Mouse (Mus musculus): ENCODE measurements around the gene C4b. TPM values are rescaled to one million over a fixed set of nuclear protein-coding genes. Genes with fewer than 3 reads are reported as not detected.
"Not testable (repeated sequence)": the region's sequence is repeated elsewhere in the genome, so short reads cannot be mapped to it uniquely, and the experiment has no call there.

C4b gene
- polyA plus RNA-seq, 1 experiment from 2014 or later: 26.6 TPM

DNA sequence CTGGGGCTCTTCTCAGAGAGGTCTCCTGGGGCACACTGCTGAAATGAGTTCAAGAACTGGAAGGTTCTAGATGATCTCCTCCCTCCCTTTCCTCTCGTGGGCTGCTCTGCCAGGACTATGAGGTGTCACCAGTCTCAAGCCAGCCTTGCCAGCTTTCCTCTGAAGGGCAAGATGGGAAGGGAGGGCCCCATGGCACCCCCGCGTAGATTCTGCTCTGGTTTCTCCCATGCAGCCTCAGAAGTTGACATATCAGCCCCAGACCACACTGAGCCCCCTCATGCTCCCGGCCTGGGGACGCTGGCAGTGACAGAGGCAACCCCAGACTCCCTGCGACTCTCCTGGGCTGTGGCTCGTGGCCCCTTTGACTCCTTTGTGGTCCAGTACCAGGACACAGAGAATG lies 28.2 kb downstream of the C4b start:
- ATAC-seq (ENCODE audit: low read depth); H3K9ac ChIP-seq (ENCODE audit: low read depth, low read length): not testable (repeated sequence)
- 66% methylated on average over 6 of the region's 7 CpGs for WGBS (ENCODE audit: insufficient replicate concordance)

DNA sequence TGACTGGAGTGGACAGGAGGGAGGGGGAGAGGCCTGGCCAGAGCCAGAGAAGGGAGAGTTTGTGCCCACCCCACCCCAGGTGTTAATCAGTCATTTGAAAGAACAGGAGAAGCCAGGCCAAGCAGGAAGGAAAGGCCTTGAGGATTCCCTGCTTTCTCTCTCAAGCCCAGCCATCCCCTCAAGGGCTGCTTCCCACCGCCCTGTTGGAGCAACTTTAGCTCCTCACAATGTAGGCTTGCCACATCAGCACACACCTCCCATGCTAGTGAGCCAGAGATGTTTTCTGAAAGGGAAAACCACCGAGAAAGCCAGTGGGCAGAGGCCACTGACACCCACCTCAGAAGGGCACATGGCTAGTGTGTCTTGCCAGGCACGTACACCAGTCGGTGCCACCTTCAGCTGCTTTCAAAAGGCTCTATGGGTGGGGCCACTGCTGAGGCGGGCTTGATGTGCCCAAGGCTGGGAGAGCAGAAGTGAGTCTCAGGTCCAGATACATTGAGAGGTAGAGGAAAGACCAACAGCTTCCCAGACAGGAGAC lies 28.7 kb downstream of the C4b start:
- H3K4me3 ChIP-seq (ENCODE audit: low read depth, low read length); H3K4me1 ChIP-seq (ENCODE audit: control insufficient read depth, low read depth, low read length); H3K4me2 ChIP-seq (ENCODE audit: low read depth, low read length); H3K27me3 ChIP-seq (ENCODE audit: control insufficient read depth, insufficient read depth, low read depth, low read length); H3K9ac ChIP-seq (ENCODE audit: low read depth, low read length); H3K9me3 ChIP-seq (replicated peaks; ENCODE audit: control insufficient read depth, low read length); H3K36me3 ChIP-seq (ENCODE audit: control insufficient read depth, insufficient read depth); ATAC-seq (ENCODE audit: low read depth); H3K27ac ChIP-seq (ENCODE audit: low read length): not testable (repeated sequence)
- WGBS (ENCODE audit: insufficient replicate concordance): 63% methylated on average over 5 of the region's 5 CpGs

More for the DNA sequence above, 28.2 kb downstream of the C4b start:
- not testable (repeated sequence) for H3K4me3 ChIP-seq (ENCODE audit: low read depth, low read length); H3K27ac ChIP-seq (ENCODE audit: low read length); H3K36me3 ChIP-seq (ENCODE audit: control insufficient read depth, insufficient read depth); H3K27me3 ChIP-seq (ENCODE audit: control insufficient read depth, insufficient read depth, low read depth, low read length); H3K9me3 ChIP-seq (replicated peaks; ENCODE audit: control insufficient read depth, low read length); H3K4me1 ChIP-seq (ENCODE audit: control insufficient read depth, low read depth, low read length); H3K4me2 ChIP-seq (ENCODE audit: low read depth, low read length)

- WGBS (ENCODE audit: insufficient replicate concordance): 41% methylated on average over 9 of the region's 9 CpGs
- not testable (repeated sequence) for H3K27me3 ChIP-seq (ENCODE audit: control insufficient read depth, insufficient read depth, low read depth, low read length); H3K4me1 ChIP-seq (ENCODE audit: control insufficient read depth, low read depth, low read length); H3K4me3 ChIP-seq (ENCODE audit: low read depth, low read length); H3K4me2 ChIP-seq (ENCODE audit: low read depth, low read length); H3K9me3 ChIP-seq (replicated peaks; ENCODE audit: control insufficient read depth, low read length); H3K27ac ChIP-seq (ENCODE audit: low read length); H3K36me3 ChIP-seq (ENCODE audit: control insufficient read depth, insufficient read depth); H3K9ac ChIP-seq (ENCODE audit: low read depth, low read length); ATAC-seq (ENCODE audit: low read depth)
These were observed 29.3 kb downstream of the C4b start for GRCm38 (mm10) chr17:34714181-34714907.

DNA sequence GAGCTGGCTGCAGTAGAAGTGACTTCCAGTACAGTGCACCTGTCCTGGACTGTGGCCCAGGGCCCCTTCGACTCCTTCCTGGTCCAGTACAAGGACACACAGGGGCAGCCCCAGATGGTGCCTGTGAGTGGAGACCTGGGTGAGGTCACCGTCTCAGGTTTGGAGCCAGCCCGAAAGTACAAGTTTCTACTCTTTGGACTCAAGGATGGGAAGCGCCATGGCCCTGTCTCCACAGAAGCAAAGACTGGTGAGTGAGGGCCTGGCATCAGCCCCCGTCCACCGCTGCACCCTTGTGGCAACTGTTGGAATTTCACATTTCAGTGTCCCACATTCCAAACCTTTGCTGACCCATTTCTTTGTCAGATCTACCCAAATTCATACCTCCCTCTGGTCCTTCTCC lies 30.7 kb downstream of the C4b start:
- no peak overlapping the region for H3K4me2 ChIP-seq (ENCODE audit: low read depth, low read length)
- no peaks in the 10 kb centered on the region for H3K27me3 ChIP-seq (ENCODE audit: control insufficient read depth, insufficient read depth, low read depth, low read length)
- no peaks in the 10 kb centered on the region for H3K9me3 ChIP-seq (replicated peaks; ENCODE audit: control insufficient read depth, low read length)
- no peaks in the 10 kb centered on the region for H3K36me3 ChIP-seq (ENCODE audit: control insufficient read depth, insufficient read depth)
- no peaks in the 10 kb centered on the region for H3K4me1 ChIP-seq (ENCODE audit: control insufficient read depth, low read depth, low read length)
- ATAC-seq (ENCODE audit: low read depth): no peak
- no peak overlapping the region for H3K9ac ChIP-seq (ENCODE audit: low read depth, low read length)
- H3K27ac ChIP-seq (ENCODE audit: low read length): no peak overlapping the region
- H3K4me3 ChIP-seq (ENCODE audit: low read depth, low read length): no peak overlapping the region
- WGBS (ENCODE audit: insufficient replicate concordance): 35% methylated on average over 6 of the region's 6 CpGs

DNA sequence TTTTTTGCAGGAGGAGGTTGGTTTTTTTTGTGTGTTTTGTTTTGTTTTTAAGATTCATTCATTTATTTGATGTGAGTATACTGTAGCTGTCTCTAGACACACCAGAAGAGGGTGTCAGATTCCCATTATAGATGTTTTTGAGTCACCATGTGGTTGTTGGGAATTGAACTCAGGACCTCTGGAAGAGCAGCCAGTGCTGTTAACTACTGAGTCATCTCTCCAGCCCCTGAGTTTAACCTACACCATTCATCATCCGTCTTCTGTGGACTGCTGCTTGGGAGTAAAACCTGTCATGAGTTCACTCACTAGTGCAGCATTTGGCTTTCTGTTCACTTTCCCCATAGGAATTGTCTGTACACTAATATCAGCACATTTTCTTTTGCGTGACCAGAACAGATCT lies 37.2 kb downstream of the C4b start:
- not testable (repeated sequence) for H3K9me3 ChIP-seq (replicated peaks; ENCODE audit: control insufficient read depth, low read length); H3K4me3 ChIP-seq (ENCODE audit: low read depth, low read length); H3K36me3 ChIP-seq (ENCODE audit: control insufficient read depth, insufficient read depth); ATAC-seq (ENCODE audit: low read depth); H3K4me1 ChIP-seq (ENCODE audit: control insufficient read depth, low read depth, low read length); H3K4me2 ChIP-seq (ENCODE audit: low read depth, low read length); H3K9ac ChIP-seq (ENCODE audit: low read depth, low read length); H3K27me3 ChIP-seq (ENCODE audit: control insufficient read depth, insufficient read depth, low read depth, low read length); H3K27ac ChIP-seq (ENCODE audit: low read length)
- 51% methylated on average over 2 of the region's 2 CpGs for WGBS (ENCODE audit: insufficient replicate concordance)

GRCm38 (mm10) chr17:34700671-34701071 lies 43.0 kb downstream of the C4b start:
- 23% methylated on average over 2 of the region's 2 CpGs for WGBS (ENCODE audit: insufficient replicate concordance)
- H3K9ac ChIP-seq (ENCODE audit: low read depth, low read length): no peak overlapping the region

GRCm38 (mm10) chr17:34699575-34700408 lies 43.9 kb downstream of the C4b start:
- H3K4me3 ChIP-seq (ENCODE audit: low read depth, low read length): no peak overlapping the region
- no peak overlapping the region for H3K4me2 ChIP-seq (ENCODE audit: low read depth, low read length)
- 60% methylated on average over 14 of the region's 14 CpGs for WGBS (ENCODE audit: insufficient replicate concordance)
- ATAC-seq (ENCODE audit: low read depth): no peak
- H3K4me1 ChIP-seq (ENCODE audit: control insufficient read depth, low read depth, low read length): no peaks in the 10 kb centered on the region
- H3K9me3 ChIP-seq (replicated peaks; ENCODE audit: control insufficient read depth, low read length): no peaks in the 10 kb centered on the region
- no peak overlapping the region for H3K27ac ChIP-seq (ENCODE audit: low read length)
- no peak overlapping the region for H3K9ac ChIP-seq (ENCODE audit: low read depth, low read length)
- no peaks in the 10 kb centered on the region for H3K27me3 ChIP-seq (ENCODE audit: control insufficient read depth, insufficient read depth, low read depth, low read length)
- H3K36me3 ChIP-seq (ENCODE audit: control insufficient read depth, insufficient read depth): no peaks in the 10 kb centered on the region

More at GRCm38 (mm10) chr17:34700671-34701071, 43.0 kb downstream of the C4b start:
- no peak overlapping the region for H3K4me2 ChIP-seq (ENCODE audit: low read depth, low read length)
- no peak overlapping the region for H3K4me3 ChIP-seq (ENCODE audit: low read depth, low read length)
- no peak for ATAC-seq (ENCODE audit: low read depth)
- no peaks in the 10 kb centered on the region for H3K9me3 ChIP-seq (replicated peaks; ENCODE audit: control insufficient read depth, low read length)
- no peaks in the 10 kb centered on the region for H3K4me1 ChIP-seq (ENCODE audit: control insufficient read depth, low read depth, low read length)
- H3K36me3 ChIP-seq (ENCODE audit: control insufficient read depth, insufficient read depth): no peaks in the 10 kb centered on the region
- no peak overlapping the region for H3K27ac ChIP-seq (ENCODE audit: low read length)
- H3K27me3 ChIP-seq (ENCODE audit: control insufficient read depth, insufficient read depth, low read depth, low read length): no peaks in the 10 kb centered on the region

DNA sequence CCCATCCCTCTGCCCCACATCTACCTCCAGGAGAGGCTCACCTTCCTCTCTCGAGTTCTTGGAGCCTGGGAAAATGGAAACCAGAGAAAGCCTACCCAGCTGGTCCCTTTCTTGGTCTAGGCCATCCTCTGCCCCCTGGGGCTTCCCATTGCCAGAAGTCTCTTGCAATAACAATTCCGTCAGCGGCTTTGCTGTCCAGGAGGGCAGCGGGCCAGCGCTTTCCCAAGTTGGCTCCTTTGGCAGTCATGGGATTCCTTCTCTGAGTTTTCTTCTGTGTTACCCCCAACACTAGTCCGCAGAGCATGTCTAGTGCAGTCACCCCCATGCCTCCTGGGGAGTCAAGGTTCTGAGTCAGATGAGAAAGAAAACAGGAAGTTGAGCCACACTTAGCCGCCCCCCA lies 50.8 kb downstream of the C4b start:
- no peaks in the 10 kb centered on the region for H3K4me1 ChIP-seq (ENCODE audit: control insufficient read depth, low read depth, low read length)

GRCm38 (mm10) chr17:34690458-34690857 lies 53.2 kb downstream of the C4b start:
- Histone ChIP-seq H3K27ac (ENCODE audit: low read length) (no peak overlapping the region), H3K4me2 (ENCODE audit: low read depth, low read length) (no peak overlapping the region), H3K9ac (ENCODE audit: low read depth, low read length) (no peak overlapping the region), H3K4me3 (ENCODE audit: low read depth, low read length) (no peak overlapping the region), H3K9me3 (replicated peaks; ENCODE audit: control insufficient read depth, low read length) (no peaks in the 10 kb centered on the region), H3K36me3 (ENCODE audit: control insufficient read depth, insufficient read depth) (no peaks in the 10 kb centered on the region), H3K27me3 (ENCODE audit: control insufficient read depth, insufficient read depth, low read depth, low read length) (no peaks in the 10 kb centered on the region), H3K4me1 (ENCODE audit: control insufficient read depth, low read depth, low read length) (no peaks in the 10 kb centered on the region)
- WGBS (ENCODE audit: insufficient replicate concordance): 44% methylated on average over 4 of the region's 4 CpGs
- ATAC-seq (ENCODE audit: low read depth): no peak

More for the DNA sequence above, 50.8 kb downstream of the C4b start:
- no peaks in the 10 kb centered on the region for H3K36me3 ChIP-seq (ENCODE audit: control insufficient read depth, insufficient read depth)
- no peak overlapping the region for H3K4me2 ChIP-seq (ENCODE audit: low read depth, low read length)
- H3K27ac ChIP-seq (ENCODE audit: low read length): no peak overlapping the region
- H3K4me3 ChIP-seq (ENCODE audit: low read depth, low read length): no peak overlapping the region
- H3K27me3 ChIP-seq (ENCODE audit: control insufficient read depth, insufficient read depth, low read depth, low read length): no peaks in the 10 kb centered on the region
- H3K9me3 ChIP-seq (replicated peaks; ENCODE audit: control insufficient read depth, low read length): no peaks in the 10 kb centered on the region
- no peak for ATAC-seq (ENCODE audit: low read depth)
- no peak overlapping the region for H3K9ac ChIP-seq (ENCODE audit: low read depth, low read length)
- 54% methylated on average over 7 of the region's 7 CpGs for WGBS (ENCODE audit: insufficient replicate concordance)

Measured in liver, embryonic 16.5 days (tissue).